Mouse (Mus musculus) heart, embryonic 11.5 days (tissue): ENCODE measurements around the gene Pacs1. TPM values are rescaled to one million over a fixed set of nuclear protein-coding genes. Genes with fewer than 3 reads are reported as not detected.
"Not testable (repeated sequence)": the region's sequence is repeated elsewhere in the genome, so short reads cannot be mapped to it uniquely, and the experiment has no call there.

Experiments used
- ATAC-seq: fragments of 200-750 bp; cut with Nextera tagmentation; replicated peaks from 2 replicates; pipeline ENCODE4 v1.8.0; 2017; ENCODE audit warnings: moderate library complexity; ENCODE audit not compliant: insufficient number of reproducible peaks, low FRiP score, low TSS enrichment
- H3K27ac ChIP-seq: fragments of 300-500 bp; sonication (generic); 2 replicates; pipeline ENCODE4 v1.5.1; 2014; ENCODE audit warnings: mild to moderate bottlenecking, low read depth, low read length
- H3K27me3 ChIP-seq: fragments of 300-500 bp; sonication (generic); 2 replicates; pipeline ENCODE4 v1.6.1; 2014; ENCODE audit warnings: mild to moderate bottlenecking, low read length, mixed read lengths; ENCODE audit not compliant: control insufficient read depth, insufficient read depth
- H3K36me3 ChIP-seq: fragments of 300-500 bp; sonication (generic); 2 replicates; pipeline ENCODE4 v1.6.1; 2014; ENCODE audit warnings: mild to moderate bottlenecking, low read length, moderate library complexity, mixed read lengths; ENCODE audit not compliant: control insufficient read depth, insufficient read depth
- H3K4me1 ChIP-seq: fragments of 300-500 bp; sonication (generic); 2 replicates; pipeline ENCODE4 v1.6.1; 2014; ENCODE audit warnings: low read length; ENCODE audit not compliant: control insufficient read depth, insufficient read depth
- H3K4me2 ChIP-seq: fragments of 300-500 bp; sonication (generic); 2 replicates; pipeline ENCODE4 v1.6.1; 2014; ENCODE audit warnings: mild to moderate bottlenecking, moderate library complexity
- H3K4me3 ChIP-seq: fragments of 300-500 bp; sonication (generic); 2 replicates; pipeline ENCODE4 v1.5.1; 2014; ENCODE audit warnings: low read depth, low read length
- H3K9ac ChIP-seq: fragments of 300-500 bp; sonication (generic); 2 replicates; pipeline ENCODE4 v1.6.1; 2014; ENCODE audit warnings: mild to moderate bottlenecking, low read depth, low read length, moderate library complexity
- H3K9me3 ChIP-seq: fragments of 300-500 bp; sonication (generic); replicated peaks from 2 replicates; pipeline ENCODE4 v1.6.1; 2016; ENCODE audit warnings: low read length; ENCODE audit not compliant: control insufficient read depth
- WGBS: fragments of 180-500 bp; shearing (Covaris S2); extraction: QIAGEN DNeasy Blood & Tissue Kit; methylation state at CpG from one replicate; pipeline ENCODE4 v1.1.7; 2014; ENCODE audit not compliant: insufficient replicate concordance; 5-methylcytosine and 5-hydroxymethylcytosine counted together
- polyA plus RNA-seq: library from polyadenylated mRNA; unstranded; fragments of >200 nt; fragmentation: Nextera tagmentation; extraction: Ambion mirVana; gene quantifications from 2 replicates; pipeline ENCODE4 v1.2.1, GENCODE M21; 2014

Gene Pacs1
- polyA plus RNA-seq, 1 experiment from 2014 or later, result 22.8 TPM

DNA sequence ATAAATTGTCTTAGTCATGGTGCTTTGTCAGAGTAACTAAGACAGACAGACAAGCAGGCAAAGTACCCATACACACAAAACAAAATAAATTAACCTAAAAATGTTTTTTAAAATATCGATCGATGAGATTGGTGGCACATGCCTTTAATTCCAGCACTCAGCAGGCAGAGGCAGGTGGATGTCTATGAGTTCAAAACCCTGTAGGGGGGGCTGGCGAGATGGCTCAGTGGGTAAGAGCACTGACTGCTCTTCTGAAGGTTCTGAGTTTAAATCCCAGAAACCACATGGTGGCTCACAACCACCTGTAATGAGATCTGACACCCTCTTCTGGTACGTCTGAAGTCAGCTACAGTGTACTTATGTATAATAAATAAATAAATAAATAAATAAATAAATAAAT lies 72.3 kb downstream of the Pacs1 start:
- H3K9ac ChIP-seq, H3K4me3 ChIP-seq, ATAC-seq, H3K36me3 ChIP-seq, H3K4me1 ChIP-seq, H3K27me3 ChIP-seq, H3K4me2 ChIP-seq, H3K9me3 ChIP-seq, H3K27ac ChIP-seq: not testable (repeated sequence)
- 84% methylated on average over 4 of the region's 4 CpGs for WGBS

DNA sequence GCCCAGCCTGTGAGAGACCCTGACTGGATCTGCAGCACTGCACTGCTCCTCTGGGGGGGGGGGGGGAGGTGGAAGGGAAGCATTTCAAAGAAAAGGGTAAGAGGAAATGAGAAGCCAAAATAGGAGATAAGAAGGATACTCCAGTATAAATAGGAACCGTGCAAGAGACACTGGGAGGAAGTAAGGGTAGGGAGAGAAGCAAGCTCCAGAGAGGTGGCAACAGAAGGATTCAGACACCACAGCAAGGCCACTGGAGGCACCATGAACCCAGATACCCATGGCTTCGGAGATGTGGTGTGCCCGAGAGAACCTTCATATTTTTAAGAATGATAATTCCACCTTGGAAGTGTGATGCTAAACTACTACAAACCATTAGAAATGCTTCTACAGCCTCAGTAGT lies 74.4 kb downstream of the Pacs1 start:
- Histone ChIP-seq H3K27ac (no peak overlapping the region), H3K36me3 (no peaks in the 10 kb centered on the region), H3K4me2 (no peak overlapping the region), H3K4me1 (peaks cover 4% of the 10 kb centered on the region; the same call in 1 of the 2 replicates), H3K4me3 (no peak overlapping the region), H3K9me3 (no peaks in the 10 kb centered on the region), H3K27me3 (no peaks in the 10 kb centered on the region), H3K9ac (no peak overlapping the region)
- no peak for ATAC-seq
- 62% methylated on average over 3 of the region's 3 CpGs for WGBS

DNA sequence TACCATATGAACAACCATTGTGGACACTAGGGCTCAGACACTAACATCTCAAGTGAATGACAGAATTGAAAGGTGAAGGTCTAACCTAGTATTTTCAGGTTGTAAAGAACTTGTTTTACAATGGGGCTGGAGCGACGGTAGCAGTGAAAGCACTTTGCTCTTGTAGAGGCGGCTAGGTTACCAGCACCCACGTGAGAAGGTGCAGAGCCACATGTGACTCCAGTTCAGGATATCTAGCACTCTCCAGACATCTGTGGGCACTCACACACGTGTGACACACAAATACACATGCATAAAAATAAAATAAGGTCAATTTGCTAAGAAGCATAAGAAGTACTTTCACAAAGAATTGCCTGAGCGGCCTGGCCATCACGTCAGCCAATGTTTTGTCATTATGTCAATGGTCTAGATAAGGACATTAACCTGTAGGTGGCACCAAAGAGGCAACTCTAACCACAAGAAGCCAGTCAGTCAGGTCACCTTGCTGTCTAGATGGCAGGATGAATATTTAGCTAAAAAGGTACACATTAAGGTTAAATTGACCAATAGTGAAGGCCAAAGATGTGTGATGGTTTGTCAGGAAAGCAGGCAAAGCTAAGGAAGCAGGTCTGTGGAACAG lies 77.4 kb downstream of the Pacs1 start:
- H3K27ac ChIP-seq, result no peak overlapping the region
- H3K4me3 ChIP-seq, result no peak overlapping the region
- no peak for ATAC-seq
- no peaks in the 10 kb centered on the region for H3K9me3 ChIP-seq
- no peaks in the 10 kb centered on the region for H3K27me3 ChIP-seq
- peaks cover 9% of the 10 kb centered on the region for H3K4me1 ChIP-seq
- no peak overlapping the region for H3K9ac ChIP-seq
- H3K4me2 ChIP-seq, result no peak overlapping the region
- WGBS, result 52% methylated on average over 7 of the region's 7 CpGs
- H3K36me3 ChIP-seq, result no peaks in the 10 kb centered on the region

DNA sequence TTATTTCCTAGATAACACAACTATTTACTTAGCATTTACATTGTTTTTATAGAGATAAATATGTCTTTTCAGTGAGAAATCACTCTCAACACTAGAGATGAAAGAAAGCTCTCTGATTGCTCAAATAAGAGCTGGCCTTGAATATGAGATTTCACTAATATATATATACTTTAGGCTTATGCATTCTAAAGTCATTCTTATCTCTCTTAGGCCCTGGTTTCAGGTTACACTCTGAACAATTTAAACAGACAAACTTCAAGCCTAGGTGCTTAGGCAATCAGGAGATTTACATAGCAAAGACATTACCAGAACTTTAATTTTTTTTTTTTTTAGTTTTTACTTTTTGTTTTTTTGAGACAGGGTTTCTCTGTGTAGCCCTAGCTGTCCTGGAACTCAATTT lies 80.5 kb downstream of the Pacs1 start:
- Histone ChIP-seq H3K27me3 (no peaks in the 10 kb centered on the region), H3K4me2 (no peak overlapping the region), H3K9ac (no peak overlapping the region), H3K9me3 (no peaks in the 10 kb centered on the region), H3K27ac (no peak overlapping the region), H3K4me1 (peaks cover 5% of the 10 kb centered on the region), H3K36me3 (no peaks in the 10 kb centered on the region), H3K4me3 (no peak overlapping the region)
- ATAC-seq, result no peak

DNA sequence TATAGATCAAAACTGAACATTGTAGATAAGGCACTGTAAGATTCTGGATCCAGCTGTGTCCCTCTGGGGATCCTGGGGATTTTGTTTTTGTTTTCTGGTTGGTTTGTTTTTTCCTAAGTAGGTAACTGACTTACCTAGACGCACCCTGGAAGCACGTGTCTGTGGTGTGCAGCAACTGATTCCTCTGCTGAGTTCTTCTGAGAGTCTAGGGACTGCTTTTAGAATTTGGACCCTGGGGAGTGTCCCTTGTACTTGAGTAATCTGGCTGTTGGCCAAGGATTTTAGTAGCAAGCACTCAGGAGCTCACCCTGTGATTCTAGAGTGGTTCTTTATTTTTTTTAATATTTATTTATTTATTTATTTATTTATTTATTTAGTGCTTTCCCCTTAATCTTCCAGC lies 85.5 kb downstream of the Pacs1 start:
- no peak for ATAC-seq
- H3K36me3 ChIP-seq, result 0 out of 2 replicates have a peak, but pooled peaks cover 2% of the 10 kb centered on the region
- H3K9me3 ChIP-seq, result no peaks in the 10 kb centered on the region
- H3K4me2 ChIP-seq, result no peak overlapping the region
- peaks cover 5% of the 10 kb centered on the region for H3K4me1 ChIP-seq
- WGBS, result 89% methylated on average over 2 of the region's 2 CpGs
- H3K27me3 ChIP-seq, result no peaks in the 10 kb centered on the region
- H3K4me3 ChIP-seq, result no peak overlapping the region
- H3K9ac ChIP-seq, result no peak overlapping the region
- no peak overlapping the region for H3K27ac ChIP-seq

DNA sequence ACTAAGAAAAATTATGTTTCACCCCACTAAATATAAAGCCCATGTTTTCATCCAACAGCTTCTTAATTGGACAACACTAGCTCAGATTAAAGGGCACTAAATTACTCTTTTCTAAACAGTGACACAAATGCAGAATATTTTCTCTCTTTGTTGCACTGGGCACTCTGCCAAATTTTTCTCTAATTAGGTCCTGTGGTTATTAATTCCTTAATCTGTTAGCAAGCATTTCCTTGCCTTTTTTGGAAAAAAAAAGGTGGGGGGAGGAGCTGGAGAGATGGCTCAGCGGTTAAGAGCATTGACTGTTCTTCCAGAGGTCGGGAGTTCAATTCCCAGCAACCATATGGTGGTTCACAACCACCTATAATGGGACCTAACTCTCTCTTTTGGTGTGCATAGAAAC lies 91.0 kb downstream of the Pacs1 start:
- H3K4me2 ChIP-seq, result no peak overlapping the region
- 81% methylated on average over 2 of the region's 2 CpGs for WGBS
- H3K27ac ChIP-seq, result no peak overlapping the region
- 0 out of 2 replicates have a peak, but pooled peaks cover 2% of the 10 kb centered on the region for H3K36me3 ChIP-seq
- peaks cover 10% of the 10 kb centered on the region for H3K4me1 ChIP-seq
- no peak overlapping the region for H3K9ac ChIP-seq
- H3K27me3 ChIP-seq, result no peaks in the 10 kb centered on the region
- H3K4me3 ChIP-seq, result no peak overlapping the region
- no peaks in the 10 kb centered on the region for H3K9me3 ChIP-seq
- ATAC-seq, result no peak

DNA sequence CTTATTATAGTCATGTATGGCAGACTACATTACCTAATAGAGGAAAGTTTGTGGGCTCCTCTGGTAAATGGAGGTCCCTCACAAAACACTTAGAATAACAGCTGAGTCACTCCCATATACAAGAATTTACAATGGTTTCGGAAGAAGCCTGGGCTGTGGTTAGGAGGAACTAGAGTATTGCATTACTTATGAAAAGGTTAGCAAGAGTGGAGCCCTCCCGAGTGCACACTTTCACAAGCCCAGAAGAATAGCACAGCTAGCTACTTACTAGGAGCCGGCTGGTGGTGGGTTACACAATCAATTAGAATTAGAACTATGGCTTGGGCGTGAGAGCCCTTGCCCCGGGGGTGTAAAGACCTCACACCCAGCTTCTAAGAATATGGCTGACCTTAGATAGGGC lies 94.3 kb downstream of the Pacs1 start:
- no peak for ATAC-seq

DNA sequence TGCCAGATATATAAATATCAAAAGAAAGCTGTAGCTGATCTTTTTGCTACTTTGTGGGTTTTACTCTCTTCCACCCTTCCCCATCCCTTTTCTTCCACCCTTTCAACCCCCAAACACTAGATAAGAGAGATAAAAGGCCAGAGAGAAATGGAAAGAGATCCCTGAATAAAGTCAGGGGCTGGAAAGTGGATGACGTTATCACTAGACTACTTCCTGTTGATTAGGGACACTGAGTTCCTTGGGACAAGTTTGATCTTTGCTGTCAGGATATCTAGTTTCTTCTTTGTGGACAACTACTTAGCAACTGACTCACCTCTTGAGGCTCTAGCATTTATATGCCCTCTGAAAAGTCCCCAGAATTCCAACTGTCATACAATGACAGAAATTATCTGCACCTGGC lies 102.5 kb downstream of the Pacs1 start:
- H3K9me3 ChIP-seq, result no peaks in the 10 kb centered on the region
- no peaks in the 10 kb centered on the region for H3K27me3 ChIP-seq
- H3K4me3 ChIP-seq, result no peak overlapping the region
- WGBS, result 32% methylated on average over 1 of the region's 1 CpGs
- ATAC-seq, result no peak
- H3K36me3 ChIP-seq, result no peaks in the 10 kb centered on the region
- H3K9ac ChIP-seq, result no peak overlapping the region
- no peaks in the 10 kb centered on the region for H3K4me1 ChIP-seq
- no peak overlapping the region for H3K4me2 ChIP-seq
- H3K27ac ChIP-seq, result no peak overlapping the region

More for the DNA sequence above, 94.3 kb downstream of the Pacs1 start:
- Histone ChIP-seq H3K4me2 (no peak overlapping the region), H3K9me3 (no peaks in the 10 kb centered on the region), H3K27ac (no peak overlapping the region), H3K27me3 (no peaks in the 10 kb centered on the region), H3K36me3 (no peaks in the 10 kb centered on the region), H3K4me3 (no peak overlapping the region), H3K9ac (no peak overlapping the region), H3K4me1 (peaks cover 16% of the 10 kb centered on the region)
- WGBS, result 67% methylated on average over 5 of the region's 5 CpGs

DNA sequence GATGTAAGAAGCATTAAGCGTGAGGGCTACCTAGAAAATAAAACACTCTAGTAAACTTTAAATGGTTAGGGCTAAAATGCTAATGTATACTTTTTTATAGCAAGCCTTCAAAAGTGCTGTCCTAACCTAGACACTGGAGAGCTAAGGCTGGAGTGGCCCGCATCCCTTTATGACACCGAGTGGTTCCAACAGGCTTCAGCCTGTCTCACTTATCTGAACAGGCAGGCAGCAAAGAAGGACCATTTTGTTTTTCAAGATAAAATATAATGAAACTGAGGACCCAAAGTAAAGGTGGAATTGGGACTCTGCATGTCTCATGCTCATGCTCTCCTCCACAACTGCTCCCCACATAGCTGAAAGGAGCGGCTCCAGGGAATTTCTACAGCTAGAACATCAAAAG lies 105.4 kb downstream of the Pacs1 start:
- WGBS, result 70% methylated on average over 4 of the region's 4 CpGs
- Histone ChIP-seq H3K9me3 (no peaks in the 10 kb centered on the region), H3K4me1 (no peaks in the 10 kb centered on the region), H3K27me3 (no peaks in the 10 kb centered on the region), H3K9ac (no peak overlapping the region), H3K27ac (no peak overlapping the region), H3K4me3 (no peak overlapping the region), H3K36me3 (no peaks in the 10 kb centered on the region), H3K4me2 (no peak overlapping the region)
- ATAC-seq, result no peak
